Mouse (Mus musculus): ENCODE measurements around the gene Elavl2. TPM values are rescaled to one million over a fixed set of nuclear protein-coding genes. Genes with fewer than 3 reads are reported as not detected.
A peak's percentile ranks its signal among the peaks of the same experiment; 100 is the strongest.

The Elavl2 gene
- polyA plus RNA-seq, 1 experiment from 2014 or later: 141 TPM

DNA sequence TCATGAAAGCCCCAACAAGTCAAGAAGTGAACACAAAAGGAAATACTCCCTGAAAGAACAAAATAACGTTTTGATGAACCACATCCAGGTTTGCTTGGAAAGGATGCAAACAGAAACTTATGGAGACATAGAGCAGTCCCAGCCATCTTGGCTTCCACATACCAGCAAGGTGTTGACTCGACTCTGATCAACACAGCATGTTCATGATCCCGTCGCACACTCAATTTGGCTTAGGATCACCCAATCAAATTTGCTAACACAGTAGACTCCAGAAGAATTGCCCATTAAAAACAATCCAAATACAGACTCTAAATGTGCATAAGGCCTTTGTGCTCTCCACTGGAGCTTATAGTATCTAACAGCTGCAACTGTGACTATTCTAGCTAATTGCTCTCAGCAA lies 156.7 kb downstream of the Elavl2 start:
- 82% methylated on average over 4 of the region's 4 CpGs for WGBS
- Histone ChIP-seq H3K36me3 (0 out of 2 replicates have a peak, but pooled peaks cover 9% of the 10 kb centered on the region), H3K4me3 (no peak overlapping the region), H3K9ac (no peak overlapping the region), H3K27me3 (no peaks in the 10 kb centered on the region), H3K4me1 (replicated peaks) (no peaks in the 10 kb centered on the region), H3K9me3 (no peaks in the 10 kb centered on the region), H3K4me2 (no peak overlapping the region), H3K27ac (replicated peaks) (0 out of 2 replicates have a peak overlapping the region, but pooled peaks have one; percentile 1)
- no peak for ATAC-seq (ENCODE audit: low FRiP score, low read depth)

DNA sequence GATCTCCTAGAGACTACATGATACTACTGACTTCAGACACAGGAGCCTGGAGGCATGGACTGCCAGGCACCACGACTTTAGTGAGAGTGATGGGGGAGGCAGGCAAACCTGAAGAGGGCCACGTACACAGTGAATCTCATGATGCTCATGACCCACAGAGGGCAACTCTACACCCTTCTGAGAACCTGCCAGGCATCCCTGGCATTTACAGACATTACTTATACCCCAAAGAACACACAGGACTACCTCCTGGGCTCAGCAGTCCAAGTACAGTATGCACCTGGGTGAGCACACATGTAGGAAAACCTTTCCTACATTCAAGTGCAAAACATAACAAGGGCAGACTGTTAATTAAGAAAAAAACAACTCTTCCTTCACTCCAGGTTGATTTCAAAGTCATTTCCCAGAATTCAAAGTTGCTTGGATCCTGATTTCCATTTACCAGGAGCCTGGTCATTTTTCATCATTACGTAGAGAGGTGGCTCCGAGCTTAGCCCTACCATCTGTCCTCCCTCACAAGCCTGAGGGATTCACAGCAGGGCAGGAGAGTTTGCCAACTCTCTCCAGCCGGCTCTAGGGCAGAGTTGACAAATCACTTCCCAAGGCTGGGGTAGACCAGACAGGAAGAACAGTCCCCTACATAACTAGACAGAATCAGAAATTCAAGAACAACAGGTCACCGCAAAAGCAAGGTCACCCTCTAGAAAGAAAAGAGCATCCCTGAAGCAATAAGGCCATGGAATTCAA lies 161.7 kb downstream of the Elavl2 start:
- Histone ChIP-seq H3K4me3 (no peak overlapping the region), H3K36me3 (no peaks in the 10 kb centered on the region), H3K9me3 (no peaks in the 10 kb centered on the region), H3K9ac (no peak overlapping the region), H3K4me1 (replicated peaks) (peaks cover 14% of the 10 kb centered on the region), H3K4me2 (no peak overlapping the region), H3K27ac (replicated peaks) (no peak overlapping the region), H3K27me3 (no peaks in the 10 kb centered on the region)
- ATAC-seq (ENCODE audit: low FRiP score, low read depth): peak; percentile 72
- 58% methylated on average over 6 of the region's 6 CpGs for WGBS

DNA sequence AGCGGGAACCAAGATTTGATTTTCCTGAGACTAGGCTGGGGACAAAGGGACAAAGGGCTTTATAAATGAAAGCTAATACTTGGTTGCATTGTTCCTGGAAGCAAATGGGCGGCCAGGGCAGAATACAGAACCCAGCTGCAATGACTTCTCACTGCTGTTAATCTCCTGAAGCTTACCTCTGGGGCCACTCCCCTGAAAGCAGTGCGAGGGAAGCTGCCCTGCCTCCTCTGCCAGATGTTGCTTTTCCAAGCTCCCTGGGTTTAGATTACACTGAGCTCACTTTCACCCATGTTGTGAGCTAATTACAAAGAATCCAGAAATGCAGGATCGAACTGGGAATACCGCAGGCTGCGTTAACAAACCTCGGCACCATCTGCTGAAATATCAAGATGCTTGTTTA lies 163.6 kb downstream of the Elavl2 start:
- Histone ChIP-seq H3K4me2 (no peak overlapping the region), H3K4me1 (replicated peaks) (peaks cover 14% of the 10 kb centered on the region), H3K4me3 (no peak overlapping the region), H3K27me3 (no peaks in the 10 kb centered on the region), H3K27ac (replicated peaks) (peak overlapping the region; percentile 60), H3K9ac (no peak overlapping the region), H3K9me3 (no peaks in the 10 kb centered on the region), H3K36me3 (no peaks in the 10 kb centered on the region)
- 35% methylated on average over 7 of the region's 7 CpGs for WGBS
- 0 out of 2 replicates have a peak, but pooled peaks have one; percentile 37 for ATAC-seq (ENCODE audit: low FRiP score, low read depth)

GRCm38 (mm10) chr4:91234941-91235340 lies 165.6 kb downstream of the Elavl2 start:
- no peaks in the 10 kb centered on the region; the same call in 1 of the 2 replicates for H3K36me3 ChIP-seq
- H3K9ac ChIP-seq: no peak overlapping the region
- no peaks in the 10 kb centered on the region for H3K27me3 ChIP-seq
- H3K9me3 ChIP-seq: no peaks in the 10 kb centered on the region
- no peak overlapping the region for H3K27ac ChIP-seq (replicated peaks)
- no peak overlapping the region for H3K4me3 ChIP-seq
- H3K4me1 ChIP-seq (replicated peaks): peaks cover 19% of the 10 kb centered on the region
- 70% methylated on average over 6 of the region's 6 CpGs for WGBS
- H3K4me2 ChIP-seq: no peak overlapping the region
- ATAC-seq (ENCODE audit: low FRiP score, low read depth): no peak

GRCm38 (mm10) chr4:91233599-91233998 lies 167.0 kb downstream of the Elavl2 start:
- no peak for ATAC-seq (ENCODE audit: low FRiP score, low read depth)
- Histone ChIP-seq H3K4me2 (no peak overlapping the region), H3K27me3 (no peaks in the 10 kb centered on the region), H3K4me3 (no peak overlapping the region), H3K36me3 (peaks cover 6% of the 10 kb centered on the region; the same call in 1 of the 2 replicates), H3K27ac (replicated peaks) (no peak overlapping the region), H3K4me1 (replicated peaks) (peaks cover 17% of the 10 kb centered on the region), H3K9me3 (no peaks in the 10 kb centered on the region), H3K9ac (no peak overlapping the region)
- 95% methylated on average over 6 of the region's 6 CpGs for WGBS

GRCm38 (mm10) chr4:91230439-91230863 lies 170.1 kb downstream of the Elavl2 start:
- Histone ChIP-seq H3K9ac (no peak overlapping the region), H3K4me1 (replicated peaks) (peaks cover 6% of the 10 kb centered on the region), H3K4me3 (no peak overlapping the region), H3K27ac (replicated peaks) (no peak overlapping the region), H3K9me3 (no peaks in the 10 kb centered on the region), H3K27me3 (no peaks in the 10 kb centered on the region), H3K4me2 (no peak overlapping the region), H3K36me3 (peaks cover 34% of the 10 kb centered on the region)
- no peak for ATAC-seq (ENCODE audit: low FRiP score, low read depth)
- WGBS: 56% methylated on average over 1 of the region's 1 CpGs

DNA sequence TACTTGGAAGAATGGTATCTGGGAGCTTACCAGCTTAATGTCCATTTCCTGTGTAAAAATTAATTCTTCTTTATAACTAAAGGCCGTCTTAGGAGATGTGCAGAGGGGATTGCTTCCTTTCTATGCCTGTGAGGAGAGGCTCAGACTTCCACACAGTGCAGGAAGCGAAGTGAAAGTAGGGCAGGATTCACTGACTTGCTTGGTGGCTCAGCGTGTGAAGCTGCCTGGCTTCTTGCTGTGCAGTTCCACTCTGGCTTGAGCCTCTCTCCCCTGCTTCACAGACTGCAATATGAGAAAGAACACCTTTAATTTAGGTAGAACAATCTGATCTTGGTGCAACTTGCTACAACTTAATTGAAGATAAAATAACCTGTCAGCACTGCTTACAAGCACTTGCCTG lies 172.2 kb downstream of the Elavl2 start:
- H3K9ac ChIP-seq: no peak overlapping the region
- no peaks in the 10 kb centered on the region for H3K9me3 ChIP-seq
- H3K36me3 ChIP-seq: peaks cover 41% of the 10 kb centered on the region
- no peak for ATAC-seq (ENCODE audit: low FRiP score, low read depth)
- H3K27ac ChIP-seq (replicated peaks): no peak overlapping the region
- no peaks in the 10 kb centered on the region for H3K27me3 ChIP-seq
- H3K4me2 ChIP-seq: no peak overlapping the region
- 88% methylated on average over 3 of the region's 3 CpGs for WGBS
- no peak overlapping the region for H3K4me3 ChIP-seq
- peaks cover 6% of the 10 kb centered on the region for H3K4me1 ChIP-seq (replicated peaks)

- H3K9ac ChIP-seq: no peak overlapping the region
- H3K27ac ChIP-seq (replicated peaks): no peak overlapping the region
- no peaks in the 10 kb centered on the region for H3K9me3 ChIP-seq
- WGBS: 82% methylated on average over 4 of the region's 4 CpGs
- H3K27me3 ChIP-seq: no peaks in the 10 kb centered on the region
- H3K4me2 ChIP-seq: no peak overlapping the region
- no peak for ATAC-seq (ENCODE audit: low FRiP score, low read depth)
- peaks cover 42% of the 10 kb centered on the region for H3K36me3 ChIP-seq
- no peaks in the 10 kb centered on the region for H3K4me1 ChIP-seq (replicated peaks)
- H3K4me3 ChIP-seq: no peak overlapping the region
Observed at GRCm38 (mm10) chr4:91223811-91224210, 176.8 kb downstream of the Elavl2 start.

- Histone ChIP-seq H3K4me3 (no peak overlapping the region), H3K4me1 (replicated peaks) (no peaks in the 10 kb centered on the region), H3K36me3 (peaks cover 19% of the 10 kb centered on the region), H3K27me3 (no peaks in the 10 kb centered on the region), H3K27ac (replicated peaks) (no peak overlapping the region), H3K4me2 (no peak overlapping the region), H3K9ac (no peak overlapping the region), H3K9me3 (no peaks in the 10 kb centered on the region)
- 56% methylated on average over 3 of the region's 3 CpGs for WGBS
- no peak for ATAC-seq (ENCODE audit: low FRiP score, low read depth)
Observed at GRCm38 (mm10) chr4:91219322-91219721, 181.3 kb downstream of the Elavl2 start.

GRCm38 (mm10) chr4:91213917-91214316 lies 186.7 kb downstream of the Elavl2 start:
- 92% methylated on average over 3 of the region's 3 CpGs for WGBS
- H3K4me3 ChIP-seq: no peak overlapping the region
- no peaks in the 10 kb centered on the region for H3K4me1 ChIP-seq (replicated peaks)
- H3K9ac ChIP-seq: no peak overlapping the region
- no peaks in the 10 kb centered on the region for H3K9me3 ChIP-seq
- no peak for ATAC-seq (ENCODE audit: low FRiP score, low read depth)
- H3K36me3 ChIP-seq: peaks cover 16% of the 10 kb centered on the region; the same call in 1 of the 2 replicates
- H3K4me2 ChIP-seq: no peak overlapping the region
- no peak overlapping the region for H3K27ac ChIP-seq (replicated peaks)
- no peaks in the 10 kb centered on the region for H3K27me3 ChIP-seq

DNA sequence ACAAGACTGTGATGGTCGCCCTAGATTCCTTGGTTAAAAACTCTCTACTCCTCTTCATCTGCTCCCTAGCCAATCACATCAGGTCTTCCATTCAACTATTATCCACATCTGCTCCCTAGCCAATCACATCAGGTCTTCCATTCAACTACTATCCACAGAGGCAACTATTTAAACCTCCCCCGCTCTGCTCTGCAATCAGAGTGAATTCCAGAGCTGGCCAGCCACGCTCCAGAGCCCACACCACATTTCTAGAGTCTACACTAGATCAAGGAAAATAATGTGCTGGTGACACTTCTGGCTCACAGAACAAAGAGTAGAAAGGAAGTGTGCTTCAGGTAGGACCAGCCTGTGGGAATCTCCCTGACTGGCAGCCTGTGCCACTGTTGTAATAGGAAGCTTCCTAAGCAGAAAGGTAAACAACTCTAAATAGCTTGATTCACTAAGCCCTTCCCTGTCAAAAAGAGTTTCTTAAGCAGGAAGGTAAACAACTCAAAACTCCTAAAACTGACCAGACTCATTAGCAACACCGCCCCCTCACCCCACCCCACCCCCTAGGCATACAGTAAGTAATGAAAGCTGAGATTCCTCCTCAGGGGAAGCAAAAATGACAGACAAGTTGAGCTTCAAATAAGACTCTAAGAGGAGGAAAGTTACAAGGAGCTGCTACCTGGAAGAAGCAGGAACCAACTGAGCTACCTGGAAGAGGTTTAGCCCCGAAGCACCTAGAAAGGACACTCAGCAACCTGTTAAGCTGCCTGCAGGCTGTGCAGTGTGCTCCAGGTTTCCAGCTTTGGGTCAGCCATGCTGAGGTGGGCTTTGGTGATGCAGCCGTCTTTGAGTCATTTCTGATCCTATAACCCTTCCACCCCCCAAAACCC lies 191.9 kb downstream of the Elavl2 start:
- Histone ChIP-seq H3K27ac (replicated peaks) (no peak overlapping the region), H3K4me2 (no peak overlapping the region), H3K9ac (no peak overlapping the region), H3K4me1 (replicated peaks) (no peaks in the 10 kb centered on the region), H3K27me3 (no peaks in the 10 kb centered on the region), H3K4me3 (no peak overlapping the region), H3K9me3 (no peaks in the 10 kb centered on the region), H3K36me3 (peaks cover 4% of the 10 kb centered on the region; the same call in 1 of the 2 replicates)
- WGBS: 72% methylated on average over 6 of the region's 6 CpGs
- peak; percentile 31; the same call in 1 of the 2 replicates for ATAC-seq (ENCODE audit: low FRiP score, low read depth)
